Mouse (Mus musculus) ES-Bruce4 (cell line): ENCODE results near the gene Siae. TPM values are rescaled to one million over a fixed set of nuclear protein-coding genes. Genes with fewer than 3 reads are reported as not detected.

Source experiments
- H3K27ac ChIP-seq: 2 replicates; pipeline ENCODE4 v1.5.1; 2012; ENCODE audit warnings: low read length, inconsistent platforms; ENCODE audit not compliant: insufficient read depth
- H3K27me3 ChIP-seq: 2 replicates; pipeline ENCODE4 v1.6.1; 2012; ENCODE audit warnings: mild to moderate bottlenecking, low read length, inconsistent platforms; ENCODE audit not compliant: control insufficient read depth, poor library complexity, insufficient read depth, severe bottlenecking
- H3K36me3 ChIP-seq: 2 replicates; pipeline ENCODE4 v1.6.1; 2012; ENCODE audit warnings: inconsistent platforms, mild to moderate bottlenecking, low read length, moderate library complexity; ENCODE audit not compliant: control insufficient read depth, poor library complexity, insufficient read depth, severe bottlenecking
- H3K4me1 ChIP-seq: one replicate; pipeline ENCODE4 v1.8.1; 2011; ENCODE audit warnings: low read length; ENCODE audit not compliant: control insufficient read depth, insufficient read depth
- H3K4me3 ChIP-seq: 2 replicates; pipeline ENCODE4 v1.5.1; 2011; ENCODE audit warnings: low read depth, mild to moderate bottlenecking, low read length
- H3K9ac ChIP-seq: 2 replicates; pipeline ENCODE4 v1.6.1; 2012; ENCODE audit warnings: low read depth, mild to moderate bottlenecking, inconsistent platforms; ENCODE audit not compliant: poor library complexity, severe bottlenecking
- H3K9me3 ChIP-seq: replicated peaks from 2 replicates; pipeline ENCODE4 v1.6.1; 2012; ENCODE audit warnings: mild to moderate bottlenecking, low read length, inconsistent platforms; ENCODE audit not compliant: control insufficient read depth, poor library complexity, insufficient read depth, severe bottlenecking
- CTCF ChIP-seq: IDR thresholded peaks from one replicate; pipeline ENCODE4 v1.8.1; 2011; ENCODE audit warnings: low read depth, low read length
- EP300 ChIP-seq: IDR thresholded peaks from 2 replicates; pipeline ENCODE4 v1.6.1; 2011; ENCODE audit warnings: low read depth, low read length; ENCODE audit not compliant: insufficient read depth
- POLR2A ChIP-seq: IDR thresholded peaks from one replicate; pipeline ENCODE4 v1.8.1; 2011; ENCODE audit warnings: low read length; ENCODE audit not compliant: insufficient read depth
- polyA plus RNA-seq: library from polyadenylated mRNA; stranded (reverse); fragments of >200 nt; gene quantifications from 2 replicates; pipeline ENCODE4 v1.2.4, GENCODE M21; 2011; ENCODE audit warnings: low read depth; ENCODE audit not compliant: missing spikeins, insufficient read depth, insufficient read length

The Siae gene
- polyA plus RNA-seq, 1 experiment, result 10.0 TPM

DNA sequence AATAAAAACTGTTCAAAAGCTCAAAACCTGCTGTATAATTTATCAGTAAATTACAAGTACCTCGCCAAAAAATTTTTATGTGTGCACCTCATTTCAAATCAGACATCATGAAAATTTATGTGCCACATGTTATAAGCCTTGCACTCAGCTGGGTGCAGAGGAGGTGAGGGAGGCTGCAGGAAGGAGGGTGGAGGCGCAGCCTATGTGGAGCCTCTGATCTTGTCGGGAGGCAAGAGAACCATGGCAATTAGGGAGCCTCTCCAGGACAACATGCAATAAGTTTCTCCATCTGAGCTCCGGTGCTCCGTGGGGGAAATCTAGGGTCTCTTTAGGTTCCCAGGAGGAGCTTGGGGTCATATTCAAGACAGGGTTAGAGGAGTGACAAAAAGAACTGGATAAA lies 12.0 kb downstream of the Siae start:
- Histone ChIP-seq H3K4me1 (no peaks in the 10 kb centered on the region), H3K27ac (no peak overlapping the region), H3K27me3 (peaks cover 2% of the 10 kb centered on the region; the same call in 1 of the 2 replicates), H3K36me3 (no peaks in the 10 kb centered on the region), H3K4me3 (no peak overlapping the region), H3K9me3 (no peaks in the 10 kb centered on the region), H3K9ac (no peak overlapping the region)
- TF ChIP-seq POLR2A (no peak), EP300 (no peak), CTCF (no peak)

DNA sequence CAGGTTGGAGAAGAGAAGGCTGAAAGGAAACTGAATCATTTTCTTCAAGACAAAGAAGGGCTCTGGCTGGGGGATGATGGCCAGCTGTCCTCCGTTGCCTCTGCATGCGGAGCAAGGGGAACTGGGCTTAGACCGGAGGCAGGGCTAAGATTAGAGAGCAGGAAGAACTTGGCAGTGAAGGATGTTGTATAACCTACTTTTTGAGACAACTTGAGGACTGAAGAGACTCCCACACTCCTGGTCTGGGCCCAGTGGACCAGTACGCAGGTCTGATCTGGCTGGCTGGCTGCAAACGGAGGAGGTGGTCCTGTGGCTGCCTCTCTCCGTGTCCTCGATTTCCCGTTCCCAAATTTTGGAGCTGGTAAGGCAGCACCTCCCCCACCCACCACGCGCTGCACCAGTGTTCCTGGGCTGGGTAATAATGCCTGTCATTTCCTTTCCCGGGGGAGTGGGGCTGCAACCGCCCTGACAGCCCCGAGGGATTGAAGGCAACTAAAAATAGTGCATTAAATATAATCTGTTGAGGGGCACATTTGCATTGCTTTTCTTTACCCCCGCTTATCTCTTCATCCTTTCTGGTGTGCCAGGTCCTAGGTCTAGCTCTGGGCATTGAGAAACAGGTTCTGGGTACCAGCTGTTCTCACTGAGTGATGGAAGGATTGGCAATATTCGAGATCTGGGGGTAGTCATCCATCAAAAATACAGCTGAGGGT lies 12.6 kb downstream of the Siae start:
- no peak overlapping the region for H3K4me3 ChIP-seq
- H3K27ac ChIP-seq, result no peak overlapping the region
- no peaks in the 10 kb centered on the region for H3K36me3 ChIP-seq
- TF ChIP-seq CTCF (no peak), EP300 (no peak), POLR2A (no peak)
- H3K27me3 ChIP-seq, result peaks cover 2% of the 10 kb centered on the region; the same call in 1 of the 2 replicates
- no peaks in the 10 kb centered on the region for H3K9me3 ChIP-seq
- H3K4me1 ChIP-seq, result no peaks in the 10 kb centered on the region
- no peak overlapping the region for H3K9ac ChIP-seq

DNA sequence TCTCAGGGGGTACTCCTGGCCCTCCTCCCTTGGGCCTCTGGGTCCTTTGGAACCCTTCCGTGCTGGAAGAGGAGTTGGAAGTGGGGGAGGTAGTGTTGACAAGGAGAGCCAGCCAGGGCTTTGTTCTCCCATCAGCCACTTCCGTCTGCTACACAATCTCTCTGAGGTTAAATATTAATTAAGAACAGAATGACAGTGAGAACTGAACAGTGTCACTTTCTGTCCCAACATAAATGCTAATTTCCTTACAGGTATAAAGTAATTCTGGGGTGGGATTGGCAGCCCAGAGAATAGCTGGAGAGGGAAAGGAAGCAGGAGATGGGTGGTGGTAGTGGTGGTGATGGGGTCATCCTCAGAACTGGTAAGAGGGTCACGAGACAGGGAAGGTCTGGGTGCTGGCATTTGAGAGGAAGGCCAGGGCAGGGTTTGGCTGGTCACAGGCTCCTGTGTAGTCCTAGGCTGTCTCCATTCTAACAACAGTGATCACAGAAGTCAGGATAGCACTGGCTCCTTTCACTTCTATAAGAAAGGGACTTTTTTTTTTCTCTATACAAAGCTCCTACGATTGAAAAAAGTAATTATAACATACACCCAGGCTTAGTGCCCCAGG lies 13.2 kb downstream of the Siae start:
- TF ChIP-seq EP300, result no peak
- TF ChIP-seq POLR2A, result no peak
- TF ChIP-seq CTCF, result no peak
- H3K27me3 ChIP-seq, result peaks cover 2% of the 10 kb centered on the region; the same call in 1 of the 2 replicates
- H3K36me3 ChIP-seq, result no peaks in the 10 kb centered on the region
- H3K9me3 ChIP-seq, result no peaks in the 10 kb centered on the region
- H3K9ac ChIP-seq, result no peak overlapping the region
- no peak overlapping the region for H3K27ac ChIP-seq
- no peak overlapping the region for H3K4me3 ChIP-seq
- H3K4me1 ChIP-seq, result no peaks in the 10 kb centered on the region

DNA sequence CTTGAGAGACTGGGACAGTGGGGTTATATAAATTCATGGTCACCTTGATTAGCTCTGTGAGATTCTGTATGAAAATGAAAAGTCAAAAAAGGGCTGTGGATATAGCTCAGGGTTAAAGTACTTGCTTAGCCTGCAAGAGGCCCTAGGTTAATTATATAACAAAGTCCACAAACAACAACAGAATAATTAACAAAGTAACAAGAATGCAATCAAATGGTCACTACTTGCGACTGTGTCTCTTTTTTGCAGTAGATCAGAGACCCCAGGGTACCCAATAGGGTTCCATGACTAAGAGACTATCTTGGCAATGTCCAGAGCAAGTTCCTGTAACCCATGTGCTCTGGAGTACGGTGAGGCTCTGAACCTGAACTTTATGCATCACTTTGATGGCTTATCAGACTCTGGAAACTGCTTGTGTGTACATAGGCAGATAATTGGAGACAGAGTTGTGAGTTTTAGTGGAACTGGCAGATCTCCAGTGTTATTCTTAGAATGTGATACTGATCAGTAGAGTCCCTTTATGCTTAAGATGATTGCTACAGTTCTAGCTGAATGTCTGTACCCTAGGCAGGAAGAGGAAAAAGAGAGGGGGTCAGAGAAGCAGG lies 13.8 kb downstream of the Siae start:
- TF ChIP-seq CTCF (no peak), EP300 (no peak)
- H3K9me3 ChIP-seq, result no peaks in the 10 kb centered on the region
- no peak overlapping the region for H3K27ac ChIP-seq
- no peaks in the 10 kb centered on the region for H3K36me3 ChIP-seq
- no peak overlapping the region for H3K4me3 ChIP-seq
- H3K4me1 ChIP-seq, result no peaks in the 10 kb centered on the region
- H3K9ac ChIP-seq, result no peak overlapping the region
- H3K27me3 ChIP-seq, result peaks cover 2% of the 10 kb centered on the region; the same call in 1 of the 2 replicates

DNA sequence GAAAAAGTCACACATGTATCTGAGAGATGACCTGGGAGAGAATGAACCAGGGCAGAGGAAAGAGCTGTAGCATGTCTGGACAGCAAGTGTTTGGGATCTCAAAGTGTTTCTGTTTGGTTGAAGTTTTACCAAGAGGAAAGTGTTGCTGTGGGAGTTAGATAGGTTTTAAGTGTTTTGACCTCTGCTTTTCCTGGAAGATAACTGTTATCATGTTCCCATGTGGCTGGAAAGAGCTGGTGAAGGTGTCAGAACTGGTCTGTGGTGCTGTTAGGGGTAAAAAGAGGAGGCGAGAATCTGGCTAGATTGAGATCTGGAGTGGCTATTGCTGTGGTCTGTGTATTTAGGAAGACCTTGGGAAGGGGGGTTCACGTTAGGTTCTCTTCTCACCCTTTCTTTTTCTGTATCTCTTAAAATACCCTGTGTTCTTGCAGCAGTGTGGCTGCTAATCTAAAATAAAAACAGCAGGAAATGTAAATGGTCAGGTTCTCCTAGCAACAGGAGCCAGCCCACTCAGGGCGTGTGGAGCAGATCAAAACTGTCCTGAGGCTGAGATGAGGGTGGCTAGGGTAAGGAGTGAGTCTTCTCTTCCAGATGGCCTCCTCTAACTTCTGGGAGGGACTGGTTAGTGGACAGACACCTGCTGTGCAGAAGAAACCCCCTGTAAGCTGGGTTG lies 16.8 kb downstream of the Siae start:
- Histone ChIP-seq H3K9me3 (no peaks in the 10 kb centered on the region), H3K27me3 (peaks cover 2% of the 10 kb centered on the region; the same call in 1 of the 2 replicates), H3K27ac (no peak overlapping the region), H3K4me3 (no peak overlapping the region), H3K36me3 (no peaks in the 10 kb centered on the region), H3K9ac (no peak overlapping the region), H3K4me1 (no peaks in the 10 kb centered on the region)
- no peak for TF ChIP-seq EP300

DNA sequence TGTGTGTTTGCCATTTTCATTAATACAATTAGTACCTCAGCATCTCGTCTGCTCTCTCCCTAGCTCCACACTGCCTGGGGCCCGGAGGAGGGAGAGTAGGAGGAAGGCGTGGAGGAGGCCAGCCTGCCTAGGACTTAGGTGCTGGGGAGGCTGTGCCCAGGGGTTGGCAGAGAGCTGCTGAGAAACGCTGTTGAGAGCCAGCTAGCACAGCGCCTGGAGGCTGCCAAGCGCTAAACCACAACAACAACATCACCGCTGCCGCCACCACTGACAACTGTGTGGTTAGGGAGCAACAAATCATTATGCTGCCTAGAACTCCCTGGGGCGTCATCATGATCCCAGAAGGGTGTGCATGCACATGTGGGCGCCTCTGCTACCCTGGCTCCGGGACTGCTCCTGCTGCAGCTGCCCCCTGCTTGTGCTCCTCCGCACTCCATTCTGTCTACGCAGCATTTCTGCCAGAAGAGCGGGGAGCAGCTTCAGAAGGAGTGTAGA lies 21.0 kb downstream of the Siae start:
- TF ChIP-seq CTCF (no peak), POLR2A (no peak), EP300 (no peak)
- Histone ChIP-seq H3K9ac (no peak overlapping the region), H3K27ac (no peak overlapping the region)

More for the DNA sequence above, 21.0 kb downstream of the Siae start:
- H3K9me3 ChIP-seq, result no peaks in the 10 kb centered on the region
- peak overlapping the region; percentile 19 for H3K4me3 ChIP-seq
- H3K36me3 ChIP-seq, result no peaks in the 10 kb centered on the region
- no peaks in the 10 kb centered on the region for H3K4me1 ChIP-seq
- no peaks in the 10 kb centered on the region for H3K27me3 ChIP-seq
